Mouse (Mus musculus) CH12.LX (cell line): ENCODE results near the gene Sf3a2. TPM values are rescaled to one million over a fixed set of nuclear protein-coding genes. Genes with fewer than 3 reads are reported as not detected.

Experiments used
- DNase-seq: peaks from one replicate; pipeline ENCODE4 v3.0.0-alpha.2; 2013; ENCODE audit errors: extremely low read depth
- H3K27ac ChIP-seq: 2 replicates; pipeline ENCODE4 v1.5.1; 2012; ENCODE audit warnings: low read depth, mild to moderate bottlenecking, control low read depth, moderate library complexity; ENCODE audit not compliant: insufficient read depth
- H3K27me3 ChIP-seq: replicated peaks from 2 replicates; pipeline ENCODE3; 2012; ENCODE audit warnings: inconsistent platforms
- H3K36me3 ChIP-seq, 2 experiments: replicated peaks in 1 of 2; 2 replicates each; pipeline versions ENCODE3 to v1.6.1; 2012; ENCODE audit warnings: inconsistent platforms in 1 of 2, low read length in 1 of 2, mild to moderate bottlenecking in 1 of 2, mixed read lengths in 1 of 2, moderate library complexity in 1 of 2; ENCODE audit not compliant: control insufficient read depth in 1 of 2, insufficient read depth in 1 of 2
- H3K4me1 ChIP-seq, 2 experiments: 2 replicates each; pipeline ENCODE4 v1.6.1; 2012; ENCODE audit warnings: inconsistent platforms in 1 of 2, moderate library complexity in 1 of 2; ENCODE audit not compliant: insufficient read depth in 2 of 2, control insufficient read depth in 1 of 2
- H3K4me2 ChIP-seq: 2 replicates; pipeline ENCODE4 v1.6.1; 2012; ENCODE audit warnings: low read depth, mild to moderate bottlenecking, control low read depth; ENCODE audit not compliant: poor library complexity, insufficient read depth, severe bottlenecking
- H3K4me3 ChIP-seq, 3 experiments: fragments of 150-350 bp in 1 of 3; sonication (generic) in 1 of 3; replicated peaks in 1 of 3; 2 replicates each; pipeline versions ENCODE3 to v1.5.1; 2011 to 2012; ENCODE audit warnings: low read depth in 2 of 3, low read length in 2 of 3, mild to moderate bottlenecking in 2 of 3, moderate library complexity in 2 of 3, control low read depth in 1 of 3, improper control_type of control experiment in 1 of 3, inconsistent platforms in 1 of 3, mixed read lengths in 1 of 3; ENCODE audit not compliant: poor library complexity in 1 of 3
- H3K79me2 ChIP-seq: replicated peaks from 2 replicates; pipeline ENCODE4 v1.6.1; 2012; ENCODE audit warnings: mild to moderate bottlenecking, moderate library complexity; ENCODE audit not compliant: control insufficient read depth, poor library complexity, insufficient read depth, severe bottlenecking; ENCODE audit errors: extremely low read depth
- H3K9ac ChIP-seq: 2 replicates; pipeline ENCODE4 v1.6.1; 2012; ENCODE audit warnings: low read depth, mild to moderate bottlenecking, control low read depth, moderate library complexity; ENCODE audit not compliant: insufficient read depth
- H3K9me3 ChIP-seq: replicated peaks from 2 replicates; pipeline ENCODE3; 2012; ENCODE audit warnings: low read length, inconsistent platforms, mixed read lengths
- CTCF ChIP-seq, 2 experiments: IDR thresholded peaks in 1 of 2; conservative IDR thresholded peaks in 1 of 2; 2 replicates each; pipeline ENCODE4 v1.5.1; 2011 to 2012; ENCODE audit warnings: low read depth in 2 of 2, low read length in 2 of 2, improper control_type of control experiment in 1 of 2, inconsistent platforms in 1 of 2, mild to moderate bottlenecking in 1 of 2, moderate library complexity in 1 of 2
- EP300 ChIP-seq: IDR thresholded peaks from 2 replicates; pipeline ENCODE4 v1.6.1; 2011; ENCODE audit warnings: low read length, improper control_type of control experiment
- HCFC1 ChIP-seq: IDR thresholded peaks from 2 replicates; pipeline ENCODE4 v1.6.1; 2012; ENCODE audit warnings: low read depth, mild to moderate bottlenecking, inconsistent platforms, low read length, improper control_type of control experiment
- IRF4 ChIP-seq: IDR thresholded peaks from 2 replicates; pipeline ENCODE4 v1.6.1; 2014; ENCODE audit warnings: low read depth, mild to moderate bottlenecking, inconsistent platforms, low read length, improper control_type of control experiment
- KAT2A ChIP-seq: IDR thresholded peaks from 2 replicates; pipeline ENCODE4 v1.6.1; 2012; ENCODE audit warnings: low read length, improper control_type of control experiment, inconsistent platforms; ENCODE audit not compliant: insufficient replicate concordance
- MAFK ChIP-seq: IDR thresholded peaks from 2 replicates; pipeline ENCODE4 v1.6.1; 2011; ENCODE audit warnings: low read length, improper control_type of control experiment; ENCODE audit not compliant: insufficient replicate concordance
- MAX ChIP-seq: IDR thresholded peaks from 2 replicates; pipeline ENCODE4 v1.6.1; 2011; ENCODE audit warnings: low read length, improper control_type of control experiment
- NRF1 ChIP-seq: IDR thresholded peaks from 2 replicates; pipeline ENCODE4 v1.6.1; 2014; ENCODE audit warnings: low read depth, mild to moderate bottlenecking, inconsistent platforms, low read length, improper control_type of control experiment, moderate library complexity
- PAX5 ChIP-seq: IDR thresholded peaks from 2 replicates; pipeline ENCODE4 v1.6.1; 2012; ENCODE audit warnings: low read length, inconsistent platforms, mixed read lengths
- POLR2A ChIP-seq: IDR thresholded peaks from 2 replicates; pipeline ENCODE4 v1.6.1; 2011; ENCODE audit warnings: low read depth, mild to moderate bottlenecking, improper control_type of control experiment, low read length
- POLR2AphosphoS2 ChIP-seq: IDR thresholded peaks from 2 replicates; pipeline ENCODE4 v1.6.1; 2011; ENCODE audit warnings: low read depth, low read length, improper control_type of control experiment
- RCOR1 ChIP-seq: conservative IDR thresholded peaks from 2 replicates; pipeline ENCODE4 v1.6.1; 2012; ENCODE audit warnings: low read depth, mild to moderate bottlenecking, inconsistent platforms, low read length, improper control_type of control experiment
- SIN3A ChIP-seq: IDR thresholded peaks from 2 replicates; pipeline ENCODE4 v1.6.1; 2012; ENCODE audit warnings: low read length, improper control_type of control experiment, inconsistent platforms
- TBP ChIP-seq: conservative IDR thresholded peaks from 2 replicates; pipeline ENCODE4 v1.6.1; 2011; ENCODE audit warnings: low read depth, low read length, improper control_type of control experiment
- UBTF ChIP-seq: IDR thresholded peaks from 2 replicates; pipeline ENCODE4 v1.6.1; 2012; ENCODE audit warnings: low read depth, mild to moderate bottlenecking, inconsistent platforms, low read length, improper control_type of control experiment, moderate library complexity
- USF2 ChIP-seq: conservative IDR thresholded peaks from 2 replicates; pipeline ENCODE4 v1.6.1; 2011; ENCODE audit warnings: low read depth, low read length, improper control_type of control experiment
- ZC3H11A ChIP-seq: IDR thresholded peaks from 2 replicates; pipeline ENCODE4 v1.6.1; 2012; ENCODE audit warnings: low read depth, mild to moderate bottlenecking, inconsistent platforms, low read length, improper control_type of control experiment
- ZKSCAN1 ChIP-seq: IDR thresholded peaks from 2 replicates; pipeline ENCODE4 v1.6.1; 2012; ENCODE audit warnings: low read depth, inconsistent platforms, low read length, improper control_type of control experiment, borderline replicate concordance
- ZMIZ1 ChIP-seq: IDR thresholded peaks from 2 replicates; pipeline ENCODE4 v1.6.1; 2012; ENCODE audit warnings: low read depth, mild to moderate bottlenecking, inconsistent platforms, low read length, improper control_type of control experiment
- ZNF384 ChIP-seq: IDR thresholded peaks from 2 replicates; pipeline ENCODE4 v1.6.1; 2012; ENCODE audit warnings: low read depth, low read length, improper control_type of control experiment, inconsistent platforms
- dilution Hi-C: fragments of 300-500 bp; cut with MboI; formaldehyde crosslinking; loops from 2 replicates; pipeline ENCODE4 v1.14.3; 2020; ENCODE audit warnings: low sequenced_read_pairs; ENCODE audit not compliant: extremely low pct_unique_long_range_greater_than_20kb, extremely low pct_ligation_motif_present
- in situ Hi-C: fragments of 300-500 bp; cut with MboI; formaldehyde crosslinking; loops from 3 replicates; pipeline ENCODE4 v1.14.3; 2019; ENCODE audit warnings: low sequenced_read_pairs, low pct_ligation_motif_present, low pct_unique_long_range_greater_than_20kb, mixed read lengths
- polyA plus RNA-seq: library from polyadenylated mRNA; unstranded; fragments of >175 nt; gene quantifications from 2 replicates; pipeline ENCODE4 v1.2.1, GENCODE M21; 2012; ENCODE audit warnings: low read depth; ENCODE audit not compliant: insufficient read length
- total RNA-seq, 2 experiments: library from RNA; depleted of rRNA; stranded (reverse); fragments of 300-350 nt in 1 of 2; fragments of >200 nt in 1 of 2; gene quantifications; 2 replicates each; pipeline ENCODE4 v1.2.3; 2012 to 2014

Gene Sf3a2
- total and polyA plus RNA-seq, 3 experiments, result 12.4 to 153 (median 29.0) TPM

DNA sequence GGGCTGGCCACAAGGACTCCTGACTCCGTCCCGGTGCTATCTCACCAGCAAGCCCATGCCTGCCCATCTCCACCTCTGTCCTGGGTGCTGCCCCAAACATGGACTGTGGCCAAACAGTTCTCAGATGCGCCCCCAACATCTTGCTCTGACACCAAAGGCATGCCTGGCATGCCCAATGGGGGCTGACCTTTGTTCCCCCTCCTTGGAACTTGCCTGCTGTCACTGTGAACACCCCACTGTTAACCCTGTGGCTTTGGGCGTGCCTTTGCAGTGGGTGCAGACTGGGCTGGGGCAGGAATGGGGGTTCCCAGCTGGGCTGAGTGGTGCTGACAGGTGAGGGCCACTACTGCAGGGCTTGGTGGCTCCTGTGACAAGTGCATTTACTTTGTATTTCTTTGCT lies 4.2 kb upstream of the Sf3a2 start:
- TF ChIP-seq POLR2A (0 out of 2 replicates have a peak, but pooled peaks have one; percentile 4), KAT2A (no peak), ZMIZ1 (peak; percentile 25; the same call in 1 of the 2 replicates)
- TF ChIP-seq, all 38 proteins: peak for 2
- no peak overlapping the region for H3K9ac ChIP-seq
- H3K4me3 ChIP-seq, result no peak overlapping the region
- in situ Hi-C loops, result no loop called here
- no peaks in the 10 kb centered on the region for H3K27me3 ChIP-seq
- dilution Hi-C loops, result no loop called here
- no peak overlapping the region for H3K4me2 ChIP-seq
- H3K9me3 ChIP-seq, result no peaks in the 10 kb centered on the region
- H3K27ac ChIP-seq, result no peak overlapping the region
- H3K79me2 ChIP-seq, result peaks cover 17% of the 10 kb centered on the region
- peaks cover 71 to 78% of the 10 kb centered on the region in 2 experiments for H3K36me3 ChIP-seq
- H3K4me1 ChIP-seq, result peaks cover 4 to 16% of the 10 kb centered on the region in 2 experiments
- DNase-seq, result no peak

GRCm38 (mm10) chr10:80794750-80795149 lies 3.2 kb upstream of the Sf3a2 start:
- Histone ChIP-seq H3K4me1 (peaks cover 4 to 18% of the 10 kb centered on the region in 2 experiments), H3K9me3 (no peaks in the 10 kb centered on the region), H3K4me2 (no peak overlapping the region), H3K36me3 (peaks cover 62 to 69% of the 10 kb centered on the region in 2 experiments), H3K79me2 (peaks cover 26% of the 10 kb centered on the region), H3K27ac (no peak overlapping the region), H3K9ac (no peak overlapping the region), H3K4me3 (no peak overlapping the region), H3K27me3 (no peaks in the 10 kb centered on the region)
- dilution Hi-C loops, result no loop called here
- no peak for DNase-seq
- in situ Hi-C loops, result loop anchor here (5.0 kb wide), 1 partner anchor 32 kb away; no protein-coding TSS in a partner anchor
- TF ChIP-seq USF2 (no peak), NRF1 (no peak), IRF4 (no peak), ZNF384 (no peak), ZKSCAN1 (no peak), TBP (no peak), KAT2A (no peak), UBTF (no peak), MAX (no peak), ZC3H11A (no peak), HCFC1 (no peak), POLR2AphosphoS2 (no peak), CTCF (conservative IDR thresholded peaks at IDR 0.05 in 1 of 2, IDR thresholded peaks at IDR 0.05 in 1 of 2; ENCODE audit: low read depth in 2 of 2, low read length in 2 of 2) (no peak), MAFK (no peak), PAX5 (no peak), RCOR1 (no peak), SIN3A (no peak), EP300 (no peak)
